Mouse (Mus musculus): ENCODE results near the gene Zfp760.
A peak's percentile ranks its signal among the peaks of the same experiment; 100 is the strongest.
"Not testable (repeated sequence)": the region's sequence is repeated elsewhere in the genome, so short reads cannot be mapped to it uniquely, and the experiment has no call there.

The Zfp760 gene

GRCm38 (mm10) chr17:21707343-21707996 is at the start of gene Zfp760:
Gene Zfp760, plus strand, starts transcription at chr17:21707741.
- DNase-seq (ENCODE audit: low read depth, low spot score) = peak; percentile 94

- not testable (repeated sequence) for DNase-seq (ENCODE audit: low read depth, low spot score)
Observed at GRCm38 (mm10) chr17:21678826-21679225, 28.7 kb upstream of the Zfp760 start.

- DNase-seq (ENCODE audit: low read depth, low spot score) = peak; percentile 93
Observed at GRCm38 (mm10) chr17:21679273-21680018, 28.1 kb upstream of the Zfp760 start.

- DNase-seq (ENCODE audit: low read depth, low spot score) = not testable (repeated sequence)
Observed at GRCm38 (mm10) chr17:21680019-21680376, 27.5 kb upstream of the Zfp760 start.

- DNase-seq (ENCODE audit: low read depth, low spot score) = no peak
Observed at GRCm38 (mm10) chr17:21691560-21691959, 16.0 kb upstream of the Zfp760 start, which contains the start of gene Gm10226. Gene Gm10226, plus strand, starts transcription at chr17:21691860.

GRCm38 (mm10) chr17:21693342-21693741 is 14.2 kb upstream of the Zfp760 start:
- no peak for DNase-seq (ENCODE audit: low read depth, low spot score)

GRCm38 (mm10) chr17:21696073-21696472 is 11.5 kb upstream of the Zfp760 start:
- no peak for DNase-seq (ENCODE audit: low read depth, low spot score)

GRCm38 (mm10) chr17:21702281-21703240 is 5.0 kb upstream of the Zfp760 start:
- DNase-seq (ENCODE audit: low read depth, low spot score) = no peak

GRCm38 (mm10) chr17:21703414-21703813 is 4.1 kb upstream of the Zfp760 start:
- DNase-seq (ENCODE audit: low read depth, low spot score) = no peak

- no peak for DNase-seq (ENCODE audit: low read depth, low spot score)
Observed at GRCm38 (mm10) chr17:21708401-21708800, 860 bp downstream of the Zfp760 start.

- DNase-seq (ENCODE audit: low read depth, low spot score) = not testable (repeated sequence)
Observed at GRCm38 (mm10) chr17:21730495-21730894, 23.0 kb downstream of the Zfp760 start, which contains the start of gene Zfp229. Gene Zfp229, plus strand, starts transcription at chr17:21730795.

- DNase-seq (ENCODE audit: low read depth, low spot score) = no peak
Observed at GRCm38 (mm10) chr17:21733049-21733448, 25.5 kb downstream of the Zfp760 start.

GRCm38 (mm10) chr17:21733529-21734031 is 26.0 kb downstream of the Zfp760 start:
- DNase-seq (ENCODE audit: low read depth, low spot score) = peak; percentile 93

GRCm38 (mm10) chr17:21752791-21753190 is 45.2 kb downstream of the Zfp760 start:
- no peak for DNase-seq (ENCODE audit: low read depth, low spot score)

- DNase-seq (ENCODE audit: low read depth, low spot score) = peak; percentile 19
Observed at GRCm38 (mm10) chr17:21753342-21754208, 46.0 kb downstream of the Zfp760 start.

- DNase-seq (ENCODE audit: low read depth, low spot score) = no peak
Observed at GRCm38 (mm10) chr17:21770336-21770735, 62.8 kb downstream of the Zfp760 start.
